Mouse (Mus musculus): ENCODE results near the gene Tmem139. TPM values are rescaled to one million over a fixed set of nuclear protein-coding genes. Genes with fewer than 3 reads are reported as not detected.

The Tmem139 gene
- polyA plus RNA-seq (2012; rRNA removed): not detected in 2 replicates

DNA sequence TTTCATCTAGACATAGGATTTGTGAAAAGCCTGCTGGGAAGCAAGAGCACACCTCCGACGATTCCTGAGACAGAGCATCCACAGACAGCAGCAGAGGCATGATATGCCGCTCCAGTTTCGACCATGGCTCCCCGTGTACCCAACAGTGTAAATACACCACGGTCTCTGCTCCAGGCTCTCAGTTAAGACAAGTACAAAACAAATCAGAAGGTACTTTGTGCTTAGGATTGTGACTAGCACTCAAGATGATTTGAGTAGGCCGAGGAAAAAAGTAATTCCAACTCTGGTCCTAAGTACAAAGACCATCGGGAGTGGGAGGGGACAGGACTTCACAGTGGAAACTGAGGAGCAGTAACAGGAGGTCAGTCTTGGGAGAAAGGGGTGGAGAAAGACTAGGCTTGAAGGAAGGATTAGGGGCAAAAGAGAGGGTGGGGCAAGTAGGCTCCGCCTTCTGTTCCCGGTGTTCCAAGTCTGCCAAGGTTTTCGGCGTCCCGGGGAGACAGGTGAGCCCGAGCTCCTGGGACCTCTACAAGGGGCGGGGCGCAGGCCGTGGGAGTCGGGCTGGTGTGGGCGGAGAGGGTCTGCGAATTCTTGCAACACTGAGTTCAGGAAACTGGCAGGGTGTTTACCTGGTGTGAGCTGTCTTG, at the start of gene Tmem139:
Tmem139 (plus strand) TSS at position 447 of the 647 bp plus-strand sequence.
- no peak within 1 kb of the TSS for H3K4me3 ChIP-seq (ENCODE audit: insufficient read depth, low read length)
- TF ChIP-seq CTCF (IDR thresholded peaks at IDR 0.05; ENCODE audit: extremely low read depth, insufficient read depth, low read length) (no peak), POLR2A (IDR thresholded peaks at IDR 0.05; ENCODE audit: extremely low read depth, insufficient read depth, low read length) (no peak)
- no peaks in the 10 kb centered on the region; the same call in 1 of the 2 replicates for H3K4me1 ChIP-seq (ENCODE audit: control insufficient read depth, insufficient read depth, low read length)
- no peak within 1 kb of the TSS for H3K27ac ChIP-seq (ENCODE audit: insufficient read depth, low read length)

DNA sequence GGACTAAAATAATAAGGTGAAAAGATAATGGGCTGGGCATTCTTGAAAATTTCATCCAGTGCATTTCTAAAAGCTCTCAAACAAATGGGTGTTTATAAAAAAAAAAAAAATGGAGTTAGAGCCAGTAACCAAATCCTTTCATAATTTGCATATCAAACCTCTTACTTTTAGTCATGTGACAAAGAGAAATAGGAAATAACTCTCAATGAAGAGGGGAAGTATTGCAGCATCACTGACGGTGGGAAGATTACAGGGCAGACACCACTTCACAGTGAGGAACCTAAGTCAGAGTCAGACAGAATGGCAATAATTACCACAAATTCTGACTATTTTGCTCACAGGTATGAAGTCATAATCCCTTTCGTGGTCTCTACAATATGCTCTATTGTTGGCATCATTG, 46.7 kb upstream of the Tmem139 start, which contains the start of gene Tas2r144:
Tas2r144 (plus strand) TSS at position 301 of the 400 bp plus-strand sequence.
- no peak for TF ChIP-seq CTCF (IDR thresholded peaks at IDR 0.05; ENCODE audit: extremely low read depth, insufficient read depth, low read length)
- no peak for TF ChIP-seq POLR2A (IDR thresholded peaks at IDR 0.05; ENCODE audit: extremely low read depth, insufficient read depth, low read length)
- Histone ChIP-seq H3K4me3 (ENCODE audit: insufficient read depth, low read length) (no peak within 1 kb of the TSS), H3K27ac (ENCODE audit: insufficient read depth, low read length) (no peak within 1 kb of the TSS), H3K4me1 (ENCODE audit: control insufficient read depth, insufficient read depth, low read length) (no peaks in the 10 kb centered on the region)

DNA sequence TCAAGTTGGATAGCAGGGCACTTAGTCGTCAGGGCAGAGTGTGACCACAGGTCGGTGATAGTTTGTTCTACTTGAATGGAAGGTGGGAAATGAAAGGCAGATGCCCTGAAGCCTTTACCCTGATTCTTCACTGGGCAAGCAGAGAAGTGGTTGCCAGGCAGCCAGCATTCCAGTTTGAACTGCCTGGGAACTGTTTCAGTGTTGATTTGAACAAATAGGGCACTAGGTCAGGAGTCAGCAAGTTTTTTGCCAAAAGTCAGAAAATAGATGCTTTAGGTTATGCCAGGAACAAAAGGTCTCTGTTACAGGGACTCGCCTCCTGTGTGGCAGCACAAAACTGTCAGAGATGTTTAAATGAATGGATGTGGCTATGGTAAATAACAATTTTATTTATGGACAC, 39.5 kb upstream of the Tmem139 start:
- TF ChIP-seq POLR2A (IDR thresholded peaks at IDR 0.05; ENCODE audit: extremely low read depth, insufficient read depth, low read length): no peak
- TF ChIP-seq CTCF (IDR thresholded peaks at IDR 0.05; ENCODE audit: extremely low read depth, insufficient read depth, low read length): no peak
- H3K4me1 ChIP-seq (ENCODE audit: control insufficient read depth, insufficient read depth, low read length): no peaks in the 10 kb centered on the region
- H3K27ac ChIP-seq (ENCODE audit: insufficient read depth, low read length): no peak overlapping the region
- H3K4me3 ChIP-seq (ENCODE audit: insufficient read depth, low read length): no peak overlapping the region

DNA sequence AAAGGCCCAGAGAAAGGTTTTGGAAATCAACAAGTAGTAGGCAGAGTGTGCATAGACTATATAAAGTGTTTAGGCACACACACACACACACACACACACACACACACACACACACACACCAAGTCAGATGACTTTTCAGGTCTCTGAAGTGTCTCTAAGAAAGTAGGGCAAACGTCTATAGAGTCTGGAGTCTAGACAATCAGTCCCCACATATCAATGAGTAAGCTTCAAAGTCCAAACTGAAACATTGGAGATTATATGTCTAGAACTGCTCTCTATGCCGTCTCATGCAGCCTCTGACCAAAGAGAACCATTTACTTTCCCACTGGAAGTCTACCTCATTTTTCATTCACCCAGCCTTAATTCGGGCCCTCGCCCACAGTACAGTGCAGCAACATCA, 36.7 kb upstream of the Tmem139 start:
- Histone ChIP-seq H3K4me1 (ENCODE audit: control insufficient read depth, insufficient read depth, low read length) (no peaks in the 10 kb centered on the region), H3K27ac (ENCODE audit: insufficient read depth, low read length) (no peak overlapping the region), H3K4me3 (ENCODE audit: insufficient read depth, low read length) (no peak overlapping the region)
- no peak for TF ChIP-seq CTCF (IDR thresholded peaks at IDR 0.05; ENCODE audit: extremely low read depth, insufficient read depth, low read length)
- no peak for TF ChIP-seq POLR2A (IDR thresholded peaks at IDR 0.05; ENCODE audit: extremely low read depth, insufficient read depth, low read length)

DNA sequence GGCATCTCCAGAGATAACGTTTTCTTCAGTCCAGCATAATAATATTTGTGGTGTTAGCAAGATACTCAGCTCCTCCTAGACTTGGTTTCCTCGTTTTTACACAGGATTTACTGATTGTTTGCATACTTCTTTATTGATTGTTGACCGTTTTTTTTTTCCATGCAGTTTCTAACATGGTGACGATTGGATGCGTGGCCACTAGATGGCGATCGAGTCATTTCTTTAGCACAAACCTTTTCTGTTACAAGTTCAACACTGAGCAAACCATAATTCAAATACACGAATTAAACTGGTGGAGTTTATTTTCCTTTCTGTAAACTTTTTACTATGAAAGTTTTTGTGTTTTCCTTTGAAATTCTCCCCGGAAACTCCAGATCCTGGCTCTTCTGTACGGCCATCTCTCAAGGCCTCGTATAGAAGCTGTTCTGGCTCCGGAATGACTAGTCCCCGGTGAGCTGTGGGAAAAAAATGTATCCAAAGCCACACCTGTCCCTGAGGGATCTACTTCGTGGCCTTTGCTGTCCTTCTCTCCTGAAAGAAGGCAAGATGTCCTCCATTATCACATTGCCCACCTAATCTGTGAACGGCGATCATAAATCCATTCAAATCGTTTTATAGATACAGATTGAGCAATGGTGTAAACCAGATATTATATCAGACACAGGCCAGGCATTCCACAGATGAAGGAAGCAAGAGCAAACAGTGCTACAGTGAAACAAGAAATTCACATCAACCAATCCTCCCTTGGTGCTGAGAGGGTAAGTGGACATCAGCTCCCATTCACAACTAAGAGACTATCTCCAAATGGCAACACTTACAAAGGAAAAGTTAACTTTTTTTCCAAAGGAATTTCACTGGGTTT, 34.3 kb upstream of the Tmem139 start:
- no peaks in the 10 kb centered on the region; the same call in 1 of the 2 replicates for H3K4me1 ChIP-seq (ENCODE audit: control insufficient read depth, insufficient read depth, low read length)
- no peak overlapping the region for H3K4me3 ChIP-seq (ENCODE audit: insufficient read depth, low read length)
- H3K27ac ChIP-seq (ENCODE audit: insufficient read depth, low read length): no peak overlapping the region
- TF ChIP-seq CTCF (IDR thresholded peaks at IDR 0.05; ENCODE audit: extremely low read depth, insufficient read depth, low read length) (peak; percentile 70; the same call in 1 of the 2 replicates), POLR2A (IDR thresholded peaks at IDR 0.05; ENCODE audit: extremely low read depth, insufficient read depth, low read length) (no peak)

DNA sequence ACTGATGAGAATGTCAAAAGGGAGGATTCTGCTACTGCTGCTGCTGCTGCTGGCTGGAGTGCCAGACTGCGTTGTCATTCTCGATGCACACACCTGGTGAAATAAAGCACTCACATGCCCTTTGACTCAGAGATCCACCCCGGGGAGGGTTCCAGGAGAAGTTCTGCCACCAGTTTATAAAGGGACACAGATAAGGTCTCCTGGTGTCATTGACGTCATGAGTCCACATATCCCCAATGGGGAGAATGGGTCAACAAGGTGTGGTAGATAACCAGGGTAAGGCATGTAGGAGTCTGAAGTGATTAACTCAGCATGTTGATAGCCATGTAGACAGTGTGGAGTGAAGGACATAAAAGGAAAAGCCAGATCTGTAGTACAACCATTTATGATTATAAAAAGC, 32.2 kb upstream of the Tmem139 start:
- TF ChIP-seq CTCF (IDR thresholded peaks at IDR 0.05; ENCODE audit: extremely low read depth, insufficient read depth, low read length): no peak
- no peak for TF ChIP-seq POLR2A (IDR thresholded peaks at IDR 0.05; ENCODE audit: extremely low read depth, insufficient read depth, low read length)
- no peak overlapping the region for H3K27ac ChIP-seq (ENCODE audit: insufficient read depth, low read length)
- no peaks in the 10 kb centered on the region; the same call in 1 of the 2 replicates for H3K4me1 ChIP-seq (ENCODE audit: control insufficient read depth, insufficient read depth, low read length)
- H3K4me3 ChIP-seq (ENCODE audit: insufficient read depth, low read length): no peak overlapping the region

DNA sequence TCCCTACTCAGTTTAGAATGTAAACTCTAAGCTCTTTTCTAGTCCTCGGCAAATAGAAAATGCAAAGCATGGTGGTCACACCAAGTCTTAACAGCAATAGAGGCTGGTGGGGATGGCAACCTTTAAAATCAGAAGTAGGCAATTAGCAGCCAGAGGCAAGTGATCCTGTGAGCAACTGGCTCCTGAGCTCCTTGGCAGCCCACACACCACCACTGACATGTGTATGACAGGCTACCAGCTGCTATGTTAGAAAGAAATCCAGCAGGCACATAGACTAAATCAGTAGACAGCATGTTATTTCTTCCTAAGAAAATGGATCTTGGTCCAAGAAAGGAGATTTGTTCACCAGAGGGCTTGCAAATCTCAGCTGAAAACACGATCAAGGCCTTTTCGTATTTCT, 30.6 kb upstream of the Tmem139 start:
- no peaks in the 10 kb centered on the region; the same call in 1 of the 2 replicates for H3K4me1 ChIP-seq (ENCODE audit: control insufficient read depth, insufficient read depth, low read length)
- TF ChIP-seq POLR2A (IDR thresholded peaks at IDR 0.05; ENCODE audit: extremely low read depth, insufficient read depth, low read length) (no peak), CTCF (IDR thresholded peaks at IDR 0.05; ENCODE audit: extremely low read depth, insufficient read depth, low read length) (no peak)
- no peak overlapping the region for H3K27ac ChIP-seq (ENCODE audit: insufficient read depth, low read length)
- H3K4me3 ChIP-seq (ENCODE audit: insufficient read depth, low read length): no peak overlapping the region

DNA sequence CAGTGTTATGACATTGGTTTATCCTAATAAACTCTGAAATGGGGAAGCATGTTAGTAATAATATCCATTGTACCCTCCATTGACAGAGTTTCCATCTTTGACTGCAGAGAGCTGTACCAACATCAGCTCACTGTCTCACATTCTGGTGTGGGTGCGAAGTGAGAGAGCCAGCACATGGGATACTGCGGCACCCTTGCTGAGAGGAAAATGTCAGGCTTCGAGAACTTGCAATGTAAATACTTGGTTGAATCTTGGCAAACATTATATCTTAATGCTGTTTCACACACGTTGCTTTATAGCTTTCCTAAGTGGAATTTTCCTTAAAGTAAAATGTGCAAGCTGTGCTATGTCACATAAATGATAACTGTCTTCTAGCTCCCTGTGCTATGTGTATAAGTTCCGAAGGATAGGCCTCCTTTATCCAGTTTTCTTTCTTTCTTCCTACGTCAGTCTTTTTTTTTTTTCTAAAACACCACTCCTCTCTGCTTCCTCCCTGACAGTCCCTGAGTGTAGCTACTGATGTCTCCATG, 24.4 kb upstream of the Tmem139 start:
- H3K4me3 ChIP-seq (ENCODE audit: insufficient read depth, low read length): no peak overlapping the region
- H3K27ac ChIP-seq (ENCODE audit: insufficient read depth, low read length): no peak overlapping the region
- TF ChIP-seq POLR2A (IDR thresholded peaks at IDR 0.05; ENCODE audit: extremely low read depth, insufficient read depth, low read length) (no peak), CTCF (IDR thresholded peaks at IDR 0.05; ENCODE audit: extremely low read depth, insufficient read depth, low read length) (no peak)
- H3K4me1 ChIP-seq (ENCODE audit: control insufficient read depth, insufficient read depth, low read length): no peaks in the 10 kb centered on the region

DNA sequence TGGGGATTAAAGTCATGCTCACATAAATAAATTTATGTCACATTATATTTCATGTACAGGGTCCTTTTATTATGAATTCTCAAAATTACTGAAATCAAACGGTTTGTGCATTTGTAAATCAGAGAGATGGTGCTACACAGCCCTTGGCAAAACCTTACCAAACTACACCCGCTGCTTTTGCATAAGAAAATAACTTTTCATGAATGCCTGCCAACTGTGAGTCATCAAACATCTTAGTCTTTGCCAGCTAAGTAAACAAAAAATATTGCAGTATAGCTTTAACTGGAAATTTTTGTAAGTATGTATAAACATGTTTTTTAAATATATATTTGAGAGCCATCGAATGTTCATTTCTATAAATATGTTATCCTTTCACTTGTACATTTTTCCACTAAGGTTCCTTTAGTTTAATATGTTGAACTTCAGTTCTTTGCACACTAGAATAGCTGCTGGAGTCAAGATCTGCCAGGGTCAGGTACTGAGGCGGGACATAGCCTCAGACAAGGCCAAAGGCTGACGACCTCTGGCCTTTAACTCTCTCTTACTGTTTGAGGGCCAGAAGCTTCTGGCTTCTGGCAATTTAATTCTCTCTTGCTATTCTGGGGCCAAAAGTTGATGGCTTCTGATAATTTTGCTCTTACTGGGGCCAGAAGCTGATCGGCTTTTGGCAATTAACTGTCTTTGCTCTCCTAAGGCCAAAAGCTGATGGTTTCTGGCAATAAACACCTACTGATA, 20.3 kb upstream of the Tmem139 start:
- H3K27ac ChIP-seq (ENCODE audit: insufficient read depth, low read length): no peak overlapping the region
- TF ChIP-seq POLR2A (IDR thresholded peaks at IDR 0.05; ENCODE audit: extremely low read depth, insufficient read depth, low read length) (no peak), CTCF (IDR thresholded peaks at IDR 0.05; ENCODE audit: extremely low read depth, insufficient read depth, low read length) (no peak)
- no peak overlapping the region for H3K4me3 ChIP-seq (ENCODE audit: insufficient read depth, low read length)
- no peaks in the 10 kb centered on the region for H3K4me1 ChIP-seq (ENCODE audit: control insufficient read depth, insufficient read depth, low read length)
